Mouse (Mus musculus): ENCODE data around the gene Jak1. TPM values are rescaled to one million over a fixed set of nuclear protein-coding genes. Genes with fewer than 3 reads are reported as not detected.

Jak1 gene
- polyA plus RNA-seq, 1 experiment from 2014 or later: 61.7 TPM

GRCm38 (mm10) chr4:101194170-101194569 is 70.9 kb downstream of the Jak1 start:
- no peak overlapping the region for H3K9ac ChIP-seq
- 85% methylated on average over 1 of the region's 1 CpGs for WGBS

GRCm38 (mm10) chr4:101192241-101192976 is 72.7 kb downstream of the Jak1 start:
- Histone ChIP-seq H3K27me3 (no peaks in the 10 kb centered on the region), H3K4me1 (no peaks in the 10 kb centered on the region), H3K4me2 (replicated peaks) (no peak overlapping the region), H3K27ac (no peak overlapping the region), H3K9me3 (replicated peaks) (no peaks in the 10 kb centered on the region), H3K36me3 (0 out of 2 replicates have a peak, but pooled peaks cover 4% of the 10 kb centered on the region), H3K9ac (no peak overlapping the region), H3K4me3 (no peak overlapping the region)
- ATAC-seq (ENCODE audit: low FRiP score): no peak
- WGBS: 87% methylated on average over 5 of the region's 5 CpGs

More at GRCm38 (mm10) chr4:101194170-101194569, 70.9 kb downstream of the Jak1 start:
- H3K4me1 ChIP-seq: no peaks in the 10 kb centered on the region
- H3K27me3 ChIP-seq: no peaks in the 10 kb centered on the region
- no peak overlapping the region for H3K27ac ChIP-seq
- no peak for ATAC-seq (ENCODE audit: low FRiP score)
- no peaks in the 10 kb centered on the region for H3K9me3 ChIP-seq (replicated peaks)
- H3K4me3 ChIP-seq: no peak overlapping the region
- H3K36me3 ChIP-seq: no peaks in the 10 kb centered on the region
- no peak overlapping the region for H3K4me2 ChIP-seq (replicated peaks)

- no peak overlapping the region for H3K9ac ChIP-seq
- H3K4me1 ChIP-seq: no peaks in the 10 kb centered on the region
- H3K4me2 ChIP-seq (replicated peaks): no peak overlapping the region
- ATAC-seq (ENCODE audit: low FRiP score): no peak
- H3K9me3 ChIP-seq (replicated peaks): no peaks in the 10 kb centered on the region
- WGBS: 88% methylated on average over 4 of the region's 4 CpGs
- no peak overlapping the region for H3K27ac ChIP-seq
- H3K4me3 ChIP-seq: no peak overlapping the region
- no peaks in the 10 kb centered on the region for H3K27me3 ChIP-seq
- peaks cover 8% of the 10 kb centered on the region for H3K36me3 ChIP-seq
Measured at GRCm38 (mm10) chr4:101187381-101187780, 77.7 kb downstream of the Jak1 start.

- H3K4me1 ChIP-seq: no peaks in the 10 kb centered on the region
- H3K27ac ChIP-seq: no peak overlapping the region
- 91% methylated on average over 5 of the region's 5 CpGs for WGBS
- no peak overlapping the region for H3K4me2 ChIP-seq (replicated peaks)
- H3K9me3 ChIP-seq (replicated peaks): no peaks in the 10 kb centered on the region
- ATAC-seq (ENCODE audit: low FRiP score): no peak
- no peak overlapping the region for H3K4me3 ChIP-seq
- no peaks in the 10 kb centered on the region for H3K27me3 ChIP-seq
- peaks cover 11% of the 10 kb centered on the region for H3K36me3 ChIP-seq
- H3K9ac ChIP-seq: no peak overlapping the region
Measured at GRCm38 (mm10) chr4:101186591-101186990, 78.5 kb downstream of the Jak1 start.

- no peaks in the 10 kb centered on the region for H3K4me1 ChIP-seq
- H3K9ac ChIP-seq: no peak overlapping the region
- H3K27me3 ChIP-seq: no peaks in the 10 kb centered on the region
- no peaks in the 10 kb centered on the region for H3K9me3 ChIP-seq (replicated peaks)
- no peak overlapping the region for H3K4me2 ChIP-seq (replicated peaks)
- peaks cover 12% of the 10 kb centered on the region for H3K36me3 ChIP-seq
- WGBS: 64% methylated on average over 3 of the region's 3 CpGs
- no peak overlapping the region for H3K27ac ChIP-seq
- H3K4me3 ChIP-seq: no peak overlapping the region
- ATAC-seq (ENCODE audit: low FRiP score): no peak
Measured at GRCm38 (mm10) chr4:101185216-101185615, 79.9 kb downstream of the Jak1 start.

GRCm38 (mm10) chr4:101182603-101183011 is 82.5 kb downstream of the Jak1 start:
- no peak overlapping the region for H3K4me3 ChIP-seq
- 67% methylated on average over 9 of the region's 9 CpGs for WGBS
- no peaks in the 10 kb centered on the region for H3K9me3 ChIP-seq (replicated peaks)
- peaks cover 11% of the 10 kb centered on the region for H3K36me3 ChIP-seq
- H3K4me1 ChIP-seq: no peaks in the 10 kb centered on the region
- H3K27me3 ChIP-seq: no peaks in the 10 kb centered on the region
- ATAC-seq (ENCODE audit: low FRiP score): no peak
- H3K4me2 ChIP-seq (replicated peaks): no peak overlapping the region
- no peak overlapping the region for H3K9ac ChIP-seq
- no peak overlapping the region for H3K27ac ChIP-seq

- ATAC-seq (ENCODE audit: low FRiP score): no peak
- WGBS: 74% methylated on average over 5 of the region's 5 CpGs
Measured at GRCm38 (mm10) chr4:101180681-101181080, 84.4 kb downstream of the Jak1 start.

GRCm38 (mm10) chr4:101179836-101180235 is 85.2 kb downstream of the Jak1 start:
- no peaks in the 10 kb centered on the region for H3K27me3 ChIP-seq
- no peak overlapping the region for H3K4me3 ChIP-seq
- no peak overlapping the region for H3K9ac ChIP-seq
- H3K9me3 ChIP-seq (replicated peaks): no peaks in the 10 kb centered on the region
- peaks cover 20% of the 10 kb centered on the region for H3K36me3 ChIP-seq
- WGBS: 71% methylated on average over 6 of the region's 6 CpGs
- ATAC-seq (ENCODE audit: low FRiP score): no peak
- H3K27ac ChIP-seq: no peak overlapping the region
- H3K4me2 ChIP-seq (replicated peaks): no peak overlapping the region
- no peaks in the 10 kb centered on the region for H3K4me1 ChIP-seq

More at GRCm38 (mm10) chr4:101180681-101181080, 84.4 kb downstream of the Jak1 start:
- H3K9ac ChIP-seq: no peak overlapping the region
- no peak overlapping the region for H3K4me3 ChIP-seq
- H3K9me3 ChIP-seq (replicated peaks): no peaks in the 10 kb centered on the region
- no peaks in the 10 kb centered on the region for H3K4me1 ChIP-seq
- no peak overlapping the region for H3K4me2 ChIP-seq (replicated peaks)
- no peaks in the 10 kb centered on the region for H3K27me3 ChIP-seq
- peaks cover 18% of the 10 kb centered on the region for H3K36me3 ChIP-seq
- no peak overlapping the region for H3K27ac ChIP-seq

- H3K4me1 ChIP-seq: no peaks in the 10 kb centered on the region
- H3K27me3 ChIP-seq: no peaks in the 10 kb centered on the region
- no peak overlapping the region for H3K9ac ChIP-seq
- 68% methylated on average over 5 of the region's 5 CpGs for WGBS
- H3K4me3 ChIP-seq: no peak overlapping the region
- no peak overlapping the region for H3K4me2 ChIP-seq (replicated peaks)
- peaks cover 26% of the 10 kb centered on the region for H3K36me3 ChIP-seq
- H3K9me3 ChIP-seq (replicated peaks): no peaks in the 10 kb centered on the region
- ATAC-seq (ENCODE audit: low FRiP score): no peak
- H3K27ac ChIP-seq: no peak overlapping the region
Measured at GRCm38 (mm10) chr4:101179076-101179475, 86.0 kb downstream of the Jak1 start.

GRCm38 (mm10) chr4:101177796-101178195 is 87.3 kb downstream of the Jak1 start:
- no peaks in the 10 kb centered on the region for H3K9me3 ChIP-seq (replicated peaks)
- H3K27ac ChIP-seq: no peak overlapping the region
- H3K4me2 ChIP-seq (replicated peaks): no peak overlapping the region
- H3K4me3 ChIP-seq: no peak overlapping the region
- no peaks in the 10 kb centered on the region for H3K4me1 ChIP-seq
- no peak overlapping the region for H3K9ac ChIP-seq
- no peaks in the 10 kb centered on the region for H3K27me3 ChIP-seq
- ATAC-seq (ENCODE audit: low FRiP score): no peak
- peaks cover 26% of the 10 kb centered on the region for H3K36me3 ChIP-seq
- 89% methylated on average over 3 of the region's 3 CpGs for WGBS

GRCm38 (mm10) chr4:101176123-101176522 is 89.0 kb downstream of the Jak1 start:
- Histone ChIP-seq H3K4me1 (no peaks in the 10 kb centered on the region), H3K9me3 (replicated peaks) (no peaks in the 10 kb centered on the region), H3K27me3 (no peaks in the 10 kb centered on the region), H3K4me2 (replicated peaks) (no peak overlapping the region), H3K36me3 (peaks cover 22% of the 10 kb centered on the region), H3K27ac (no peak overlapping the region), H3K4me3 (no peak overlapping the region), H3K9ac (no peak overlapping the region)
- ATAC-seq (ENCODE audit: low FRiP score): no peak
- 82% methylated on average over 6 of the region's 6 CpGs for WGBS

GRCm38 (mm10) chr4:101174916-101175625 is 90.0 kb downstream of the Jak1 start:
- H3K4me3 ChIP-seq: no peak overlapping the region
- H3K9ac ChIP-seq: no peak overlapping the region
- no peak overlapping the region for H3K4me2 ChIP-seq (replicated peaks)
- no peak for ATAC-seq (ENCODE audit: low FRiP score)
- 81% methylated on average over 10 of the region's 10 CpGs for WGBS
- no peaks in the 10 kb centered on the region for H3K9me3 ChIP-seq (replicated peaks)
- no peak overlapping the region for H3K27ac ChIP-seq
- no peaks in the 10 kb centered on the region for H3K4me1 ChIP-seq
- H3K27me3 ChIP-seq: no peaks in the 10 kb centered on the region
- peaks cover 22% of the 10 kb centered on the region for H3K36me3 ChIP-seq

Measured in hindbrain, embryonic 12.5 days (tissue).